Mouse (Mus musculus): ENCODE measurements at regions not wholly inside any gene's neighbourhood (a gene's known extent, or its start where the extent isn't known, plus 50 kb on each side); places are given as distances from the start of the nearest gene placed in this dataset.

GRCm38 (mm10) chr15:96124397-96124796 is 162.9 kb upstream of the Arid2 start:
- no peak for DNase-seq

GRCm38 (mm10) chr15:96129699-96130098 is 157.6 kb upstream of the Arid2 start:
- DNase-seq: no peak

GRCm38 (mm10) chr15:96130531-96130930 is 156.8 kb upstream of the Arid2 start:
- no peak for DNase-seq

DNA sequence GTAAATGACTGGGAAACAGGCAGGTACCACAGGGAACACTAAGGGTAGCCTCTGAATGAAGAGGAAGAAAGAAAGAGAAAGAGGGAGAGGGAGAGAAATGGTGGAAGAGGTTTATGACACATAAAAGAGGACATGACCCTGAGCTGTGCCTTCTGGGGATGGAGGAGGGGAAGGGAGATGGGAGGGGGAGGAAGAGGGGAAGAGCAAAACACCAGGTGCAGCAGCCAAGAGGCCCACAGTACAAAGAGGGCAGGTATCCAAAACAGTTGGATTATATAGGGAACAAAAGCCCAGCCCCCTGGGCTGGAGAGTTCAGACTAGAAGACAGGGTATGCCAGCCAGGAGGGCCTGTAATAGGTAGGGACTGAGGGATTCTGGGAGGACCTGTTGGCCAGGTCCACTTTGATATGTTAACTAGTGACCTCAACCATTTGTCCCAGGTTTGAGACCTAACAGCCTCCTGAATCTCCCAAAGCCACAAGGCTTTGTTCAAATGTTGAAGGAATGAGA is 155.7 kb upstream of the Arid2 start:
- DNase-seq: no peak

DNA sequence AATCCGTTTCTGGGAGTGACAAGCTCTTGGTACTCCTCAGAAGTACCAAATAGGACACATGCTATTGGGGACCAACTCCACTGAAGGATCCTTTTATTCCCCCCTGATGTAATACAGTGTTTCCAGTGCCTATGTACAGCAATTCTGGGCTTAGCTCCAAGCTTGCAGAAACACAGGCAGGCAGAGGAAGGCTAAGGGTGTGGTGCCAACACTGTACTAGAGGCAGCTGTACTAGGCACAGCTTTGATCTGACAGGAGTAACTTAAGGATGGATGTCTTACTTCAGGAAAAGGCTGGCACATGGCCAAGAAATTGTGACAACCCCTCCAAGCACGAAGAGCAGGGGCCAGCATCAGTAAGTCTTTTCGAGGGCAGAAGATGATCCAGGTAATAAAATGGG is 154.7 kb upstream of the Arid2 start:
- DNase-seq: peak; percentile 52

- DNase-seq: peak; percentile 28
Measured at GRCm38 (mm10) chr15:96135250-96135731, 152.0 kb upstream of the Arid2 start.

- no peak for DNase-seq
Measured at GRCm38 (mm10) chr15:96135816-96136215, 151.5 kb upstream of the Arid2 start.

DNA sequence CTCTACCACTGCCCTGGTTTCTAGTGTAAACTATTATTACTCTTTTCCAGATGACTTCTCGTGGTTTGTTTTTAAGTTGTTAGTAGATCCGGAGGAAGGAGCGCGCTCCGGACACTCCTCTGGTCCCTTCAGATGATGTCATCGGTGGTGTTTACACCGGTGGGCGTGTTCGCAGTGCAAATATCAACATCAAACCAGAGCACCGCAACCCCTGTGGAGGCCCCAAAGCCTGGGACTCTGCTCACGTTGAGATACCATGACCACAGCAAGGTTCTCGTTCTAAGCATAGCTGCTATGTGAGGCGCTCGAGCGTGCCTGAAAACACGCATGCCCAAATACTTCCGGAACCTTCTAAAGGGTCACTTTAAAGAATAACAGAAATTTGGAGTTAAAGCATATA is 149.8 kb upstream of the Arid2 start:
- DNase-seq: no peak

- no peak for DNase-seq
Measured at GRCm38 (mm10) chr15:96137945-96138344, 149.4 kb upstream of the Arid2 start.

DNA sequence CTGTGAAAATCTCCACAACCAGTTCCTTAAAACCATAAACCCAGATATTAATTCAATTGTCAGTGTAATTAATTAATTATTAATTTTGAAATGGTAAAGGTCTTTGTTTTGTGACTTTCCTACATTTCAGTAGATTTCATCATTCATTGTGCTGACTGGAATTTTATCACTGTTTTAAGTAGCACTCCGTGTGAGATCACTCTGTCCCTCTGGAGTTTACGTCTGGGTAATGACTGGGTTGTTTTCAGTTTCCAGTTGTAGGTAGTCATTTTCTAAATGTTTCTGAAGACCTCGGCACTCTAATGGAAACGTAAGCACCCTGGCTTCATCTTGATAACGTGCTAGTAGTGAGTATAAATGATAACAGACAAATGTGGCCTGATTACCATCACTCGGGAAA is 133.8 kb upstream of the Arid2 start:
- no peak for DNase-seq

GRCm38 (mm10) chr15:96158321-96158720 is 129.0 kb upstream of the Arid2 start:
- DNase-seq: no peak

- no peak for DNase-seq
Measured at GRCm38 (mm10) chr15:96164771-96165431, 122.4 kb upstream of the Arid2 start.

- DNase-seq: no peak
Measured at GRCm38 (mm10) chr15:96167256-96167655, 120.1 kb upstream of the Arid2 start.

- no peak for DNase-seq
Measured at GRCm38 (mm10) chr15:96169726-96170467, 117.4 kb upstream of the Arid2 start.

DNA sequence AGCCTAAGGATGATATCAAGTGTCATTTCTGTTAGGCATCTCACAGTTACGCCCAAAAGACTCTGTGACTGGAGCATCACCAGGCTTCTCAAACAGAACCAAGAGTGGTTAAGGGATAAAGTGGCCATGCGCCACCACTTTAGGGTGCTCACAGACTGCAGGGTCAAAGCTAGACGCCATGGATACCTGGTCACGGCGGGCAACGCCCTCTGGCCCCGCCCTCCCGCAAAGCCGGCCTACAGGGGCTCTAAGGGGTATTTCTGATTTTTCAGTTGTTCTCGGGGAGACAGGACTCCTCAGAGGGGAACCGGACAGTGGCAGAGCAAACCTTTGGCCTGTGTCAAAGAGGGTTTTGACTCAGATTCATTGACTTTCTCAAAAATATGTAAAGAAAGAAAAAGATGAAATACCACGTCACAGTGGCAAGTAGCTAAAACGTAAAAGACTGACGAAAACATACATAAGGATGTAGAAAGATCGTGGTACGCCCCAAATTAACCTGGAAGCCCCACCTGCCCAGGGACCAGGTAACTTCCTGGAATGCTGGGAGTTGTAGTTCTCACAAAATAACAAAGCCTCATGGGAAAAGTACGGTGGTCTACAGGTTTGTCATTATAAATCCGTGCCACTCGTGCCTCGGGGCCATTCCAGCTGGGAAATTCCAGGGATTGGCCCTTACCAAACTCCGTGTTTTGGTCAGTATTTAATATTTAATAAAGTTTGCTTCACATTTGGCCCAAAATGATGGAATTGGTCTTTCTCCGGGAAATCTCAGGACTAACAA is 116.1 kb upstream of the Arid2 start:
- no peak for DNase-seq

DNA sequence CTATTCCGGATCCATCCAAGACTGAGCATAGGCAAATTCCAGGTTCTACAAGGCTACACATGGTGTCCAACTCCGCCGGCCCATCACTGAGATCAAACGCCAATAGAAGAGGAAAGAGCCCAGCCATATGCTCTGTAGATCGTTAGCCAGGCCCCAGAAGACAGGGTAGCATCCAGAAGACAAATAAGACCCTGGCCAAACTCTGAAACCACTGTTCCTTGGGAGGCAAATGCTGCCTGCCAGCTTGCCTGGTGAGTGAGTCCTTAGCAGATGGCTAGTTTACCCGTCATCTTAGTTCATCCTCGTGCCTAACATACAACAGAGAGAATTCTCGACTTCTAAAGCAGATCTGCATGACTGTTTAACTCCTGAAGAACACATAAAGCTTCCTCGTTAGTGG is 109.4 kb upstream of the Arid2 start:
- no peak for DNase-seq

DNA sequence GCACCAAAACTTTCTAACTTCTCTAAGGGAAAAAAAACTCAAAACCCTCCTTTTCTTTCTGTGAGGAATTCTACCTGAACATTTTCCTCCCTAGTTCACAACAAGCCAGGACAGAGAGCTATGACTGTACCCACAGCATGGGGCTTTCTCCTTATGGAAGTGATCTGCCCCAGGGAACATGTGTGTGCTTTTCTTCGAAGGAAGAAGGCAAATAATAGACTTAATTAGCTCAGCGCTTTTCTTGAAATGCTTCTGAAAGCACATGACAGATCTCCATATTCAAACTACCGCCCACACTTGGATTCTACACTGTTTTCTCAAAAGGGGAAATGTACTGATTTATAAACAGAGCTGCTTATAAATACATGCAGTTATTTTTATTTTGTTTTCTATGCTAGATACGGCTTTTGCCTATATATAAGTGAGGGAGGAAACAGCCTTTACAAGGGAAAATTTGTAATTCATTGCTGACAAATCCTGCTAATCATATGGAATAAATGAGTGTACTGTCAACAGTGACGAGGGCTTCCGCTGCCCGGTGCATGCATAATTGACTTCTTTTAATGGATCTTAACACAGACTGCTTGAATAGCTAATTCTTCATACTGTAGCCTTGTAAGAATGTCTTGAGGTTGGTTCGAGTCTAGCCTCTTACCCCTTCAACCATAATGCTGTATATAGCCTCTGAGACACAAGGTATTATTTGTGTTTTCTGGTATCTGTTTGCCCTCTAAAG is 108.8 kb upstream of the Arid2 start:
- no peak for DNase-seq

DNA sequence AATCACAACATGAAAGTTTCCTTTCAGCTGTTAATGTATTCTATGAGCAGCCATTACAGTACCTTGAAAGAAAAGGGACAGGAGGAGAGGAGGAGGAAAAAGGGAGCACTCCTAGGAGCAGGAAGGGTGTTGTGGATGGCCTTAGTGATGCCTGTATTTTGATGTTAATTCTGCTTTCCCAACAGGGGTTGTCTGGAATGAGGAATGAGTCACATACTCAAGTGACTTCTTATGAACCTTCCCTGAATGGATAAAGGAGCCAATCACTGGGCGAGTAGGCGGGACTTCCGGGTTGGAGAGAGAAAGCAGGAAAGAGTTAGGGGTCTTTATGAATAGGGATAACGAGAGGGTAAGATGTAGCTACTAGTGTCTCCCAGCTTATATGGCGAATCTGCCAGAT is 107.8 kb upstream of the Arid2 start:
- no peak for DNase-seq

GRCm38 (mm10) chr15:96180036-96180435 is 107.3 kb upstream of the Arid2 start:
- DNase-seq: no peak

- no peak for DNase-seq
Measured at GRCm38 (mm10) chr15:96180977-96181376, 106.3 kb upstream of the Arid2 start.

- DNase-seq: no peak
Measured at GRCm38 (mm10) chr15:96182313-96182712, 105.0 kb upstream of the Arid2 start.

GRCm38 (mm10) chr15:96183069-96183468 is 104.2 kb upstream of the Arid2 start:
- DNase-seq: no peak
